Mouse (Mus musculus) gastrocnemius, postnatal 36 days (tissue): Measurements from ENCODE around the gene Sft2d2. TPM values are rescaled to one million over a fixed set of nuclear protein-coding genes. Genes with fewer than 3 reads are reported as not detected.

Experiments used
- DNase-seq, 2 experiments: peaks; one replicate each; pipeline ENCODE4 v3.0.0; 2022
- intact Hi-C: fragments of 180-260 bp; cut with DNase I; formaldehyde crosslinking; loops from one replicate; pipeline ENCODE4 v1.15.1; 2025
- long read RNA-seq, 2 experiments: library from polyadenylated mRNA; stranded (forward); transcript quantifications; one replicate each; pipeline ENCODE4 v2.0.0; 2021
- total RNA-seq, 2 experiments: library from RNA; stranded (reverse); gene quantifications; 2 replicates each; pipeline ENCODE4 v1.2.3; 2021

Gene Sft2d2
- 1 to 10 TPM; 7.6 to 8.2 TPM for total RNA-seq
- long read RNA-seq, experiment 1, full-length matches to known transcripts: 4 of 10 reads
- long read RNA-seq, experiment 1, partial matches to known transcripts: 0 of 10 reads
- long read RNA-seq, experiment 1, other reads (novel, unspliced or antisense): 6 of 10 reads
- long read RNA-seq, experiment 2, full-length matches to known transcripts: 5 of 11 reads
- long read RNA-seq, experiment 2, partial matches to known transcripts: 0 of 11 reads
- long read RNA-seq, experiment 2, other reads (novel, unspliced or antisense): 6 of 11 reads

- peak; percentile 84 to 86 for DNase-seq
- intact Hi-C loops: no loop called here
These were observed at the start of gene Sft2d2 for GRCm38 (mm10) chr1:165193880-165194661. Gene Sft2d2 (minus strand): TSS chr1:165194438.

GRCm38 (mm10) chr1:165236321-165237298 is 42.4 kb upstream of the Sft2d2 start, which contains the start of gene Tiprl:
Gene Tiprl (minus strand): TSS chr1:165236996.
- DNase-seq: peak; percentile 94 to 97
- intact Hi-C loops: no loop called here

GRCm38 (mm10) chr1:165235846-165236245 is 41.6 kb upstream of the Sft2d2 start:
- intact Hi-C loops: no loop called here
- no peak for DNase-seq

- intact Hi-C loops: no loop called here
- DNase-seq: no peak
These were observed 39.6 kb upstream of the Sft2d2 start for GRCm38 (mm10) chr1:165233806-165234205.

GRCm38 (mm10) chr1:165230691-165231090 is 36.5 kb upstream of the Sft2d2 start:
- intact Hi-C loops: no loop called here
- DNase-seq: no peak

- no peak for DNase-seq
- intact Hi-C loops: no loop called here
These were observed 35.3 kb upstream of the Sft2d2 start for GRCm38 (mm10) chr1:165229577-165229976.

GRCm38 (mm10) chr1:165217023-165217589 is 22.9 kb upstream of the Sft2d2 start:
- DNase-seq: no peak
- intact Hi-C loops: no loop called here

GRCm38 (mm10) chr1:165215831-165216230 is 21.6 kb upstream of the Sft2d2 start:
- intact Hi-C loops: no loop called here
- no peak for DNase-seq

- intact Hi-C loops: no loop called here
- no peak for DNase-seq
These were observed 11.4 kb upstream of the Sft2d2 start for GRCm38 (mm10) chr1:165205591-165205990.

- intact Hi-C loops: no loop called here
- no peak for DNase-seq
These were observed 9.3 kb upstream of the Sft2d2 start for GRCm38 (mm10) chr1:165203488-165204035.

- intact Hi-C loops: no loop called here
- DNase-seq: no peak
These were observed 7.3 kb upstream of the Sft2d2 start for GRCm38 (mm10) chr1:165201445-165202012.

GRCm38 (mm10) chr1:165200748-165201147 is 6.5 kb upstream of the Sft2d2 start:
- intact Hi-C loops: no loop called here
- no peak for DNase-seq

- no peak for DNase-seq
These were observed 5.4 kb upstream of the Sft2d2 start for GRCm38 (mm10) chr1:165199639-165200038.

GRCm38 (mm10) chr1:165198951-165199350 is 4.7 kb upstream of the Sft2d2 start:
- intact Hi-C loops: no loop called here
- DNase-seq: no peak

More at GRCm38 (mm10) chr1:165199639-165200038, 5.4 kb upstream of the Sft2d2 start:
- intact Hi-C loops: no loop called here

- no peak for DNase-seq
- intact Hi-C loops: no loop called here
These were observed 3.6 kb upstream of the Sft2d2 start for GRCm38 (mm10) chr1:165197875-165198274.

- intact Hi-C loops: no loop called here
- no peak for DNase-seq
These were observed 1.2 kb upstream of the Sft2d2 start for GRCm38 (mm10) chr1:165195396-165195960.

- intact Hi-C loops: no loop called here
- no peak for DNase-seq
These were observed 400 bp upstream of the Sft2d2 start for GRCm38 (mm10) chr1:165194662-165195013.

GRCm38 (mm10) chr1:165193426-165193825 is 812 bp downstream of the Sft2d2 start:
- no peak for DNase-seq
- intact Hi-C loops: no loop called here

- DNase-seq: no peak
- intact Hi-C loops: no loop called here
These were observed 1.4 kb downstream of the Sft2d2 start for GRCm38 (mm10) chr1:165192714-165193264.
